Mouse (Mus musculus) megakaryocyte, embryonic 14.5 days (primary cell): ENCODE data around the gene Esr1. TPM values are rescaled to one million over a fixed set of nuclear protein-coding genes. Genes with fewer than 3 reads are reported as not detected.

Source experiments
- H3K27me3 ChIP-seq: replicated peaks from 2 replicates; pipeline ENCODE3; 2012; ENCODE audit warnings: inconsistent platforms
- H3K36me3 ChIP-seq: replicated peaks from 2 replicates; pipeline ENCODE3; 2012; ENCODE audit warnings: low read length, inconsistent platforms, mixed read lengths
- H3K4me1 ChIP-seq: 2 replicates; pipeline ENCODE4 v1.6.1; 2012; ENCODE audit warnings: inconsistent platforms
- H3K4me3 ChIP-seq: replicated peaks from 2 replicates; pipeline ENCODE3; 2012; ENCODE audit warnings: moderate library complexity, mild to moderate bottlenecking, inconsistent platforms
- H3K9me3 ChIP-seq: 2 replicates; pipeline ENCODE4 v1.6.1; 2012; ENCODE audit warnings: inconsistent platforms
- FLI1 ChIP-seq: IDR thresholded peaks from 2 replicates; pipeline ENCODE4 v1.6.1; 2012; ENCODE audit warnings: low read length, inconsistent platforms, mixed read lengths
- GATA1 ChIP-seq: IDR thresholded peaks from 3 replicates; pipeline ENCODE4 v1.6.1; 2012; ENCODE audit warnings: mixed read lengths, low read length, inconsistent platforms, borderline replicate concordance
- polyA plus RNA-seq: library from polyadenylated mRNA; stranded (reverse); fragments of >175 nt; gene quantifications from 2 replicates; pipeline ENCODE4 v1.2.3, GENCODE M21; 2012; ENCODE audit warnings: low replicate concordance; ENCODE audit not compliant: insufficient read depth

The Esr1 gene
- polyA plus RNA-seq, 1 experiment, result 0.18 TPM

GRCm38 (mm10) chr10:4885961-4886360 lies 274.6 kb downstream of the Esr1 start:
- Histone ChIP-seq H3K36me3 (no peaks in the 10 kb centered on the region), H3K9me3 (no peaks in the 10 kb centered on the region), H3K27me3 (peaks cover 2% of the 10 kb centered on the region), H3K4me3 (no peak overlapping the region), H3K4me1 (no peaks in the 10 kb centered on the region)
- TF ChIP-seq GATA1 (no peak), FLI1 (no peak)

DNA sequence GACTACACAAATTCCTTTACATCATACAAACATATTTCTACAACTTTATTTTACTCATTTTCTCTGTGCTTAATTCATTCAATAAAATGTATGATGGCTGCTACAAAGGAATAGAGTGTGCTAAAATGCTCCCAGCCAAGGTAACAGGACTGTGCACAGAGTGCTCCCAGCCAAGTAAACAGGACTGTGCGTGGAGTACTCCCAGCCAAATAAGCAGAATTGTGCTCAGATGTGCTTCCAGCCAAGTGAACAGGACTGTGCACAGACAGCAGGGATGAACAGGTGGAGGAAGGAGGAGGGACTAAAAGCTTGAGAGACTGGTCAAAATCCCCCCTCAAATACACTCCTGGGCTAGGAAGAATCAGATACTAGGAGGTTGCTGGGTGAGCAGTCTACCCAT lies 282.1 kb downstream of the Esr1 start:
- Histone ChIP-seq H3K9me3 (no peaks in the 10 kb centered on the region), H3K36me3 (no peaks in the 10 kb centered on the region), H3K4me1 (no peaks in the 10 kb centered on the region), H3K4me3 (no peak overlapping the region), H3K27me3 (no peaks in the 10 kb centered on the region)
- no peak for TF ChIP-seq GATA1
- TF ChIP-seq FLI1, result no peak

DNA sequence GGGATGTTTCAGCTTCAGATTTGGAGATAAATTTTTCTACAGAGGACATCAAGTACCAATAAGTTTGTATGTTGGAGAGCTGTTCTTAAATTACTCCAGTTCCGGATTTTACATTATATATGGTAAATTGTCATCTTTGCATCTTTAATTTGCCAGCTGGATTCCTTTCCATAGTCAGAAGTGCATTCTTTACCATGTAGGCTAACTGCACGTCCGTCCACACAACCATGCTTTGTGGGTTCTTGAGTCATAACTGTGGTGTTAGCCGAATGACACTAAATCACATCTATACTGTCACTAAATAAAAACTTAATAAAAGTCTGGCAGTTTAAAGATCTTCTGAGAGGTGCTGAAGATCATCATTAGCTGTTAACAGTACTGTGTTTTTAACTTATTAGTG lies 286.4 kb downstream of the Esr1 start:
- Histone ChIP-seq H3K9me3 (no peaks in the 10 kb centered on the region), H3K4me3 (no peak overlapping the region), H3K27me3 (no peaks in the 10 kb centered on the region), H3K4me1 (peaks cover 8% of the 10 kb centered on the region), H3K36me3 (no peaks in the 10 kb centered on the region)
- no peak for TF ChIP-seq GATA1
- TF ChIP-seq FLI1, result no peak

- no peak for TF ChIP-seq FLI1
- TF ChIP-seq GATA1, result no peak
- Histone ChIP-seq H3K4me1 (peaks cover 8% of the 10 kb centered on the region), H3K9me3 (no peaks in the 10 kb centered on the region)
Observed at GRCm38 (mm10) chr10:4900324-4900723, 288.9 kb downstream of the Esr1 start.

GRCm38 (mm10) chr10:4909271-4909670 lies 297.9 kb downstream of the Esr1 start:
- Histone ChIP-seq H3K9me3 (no peaks in the 10 kb centered on the region; the same call in 1 of the 2 replicates), H3K4me1 (peaks cover 5% of the 10 kb centered on the region), H3K27me3 (no peaks in the 10 kb centered on the region), H3K4me3 (no peak overlapping the region), H3K36me3 (no peaks in the 10 kb centered on the region)
- TF ChIP-seq GATA1, result no peak
- TF ChIP-seq FLI1, result no peak

More at GRCm38 (mm10) chr10:4900324-4900723, 288.9 kb downstream of the Esr1 start:
- no peaks in the 10 kb centered on the region for H3K36me3 ChIP-seq
- H3K27me3 ChIP-seq, result no peaks in the 10 kb centered on the region
- peak overlapping the region; percentile 79 for H3K4me3 ChIP-seq

GRCm38 (mm10) chr10:4910451-4910850 lies 299.1 kb downstream of the Esr1 start:
- no peaks in the 10 kb centered on the region; the same call in 1 of the 2 replicates for H3K9me3 ChIP-seq
- H3K4me3 ChIP-seq, result no peak overlapping the region
- H3K36me3 ChIP-seq, result no peaks in the 10 kb centered on the region
- peaks cover 5% of the 10 kb centered on the region for H3K4me1 ChIP-seq
- no peaks in the 10 kb centered on the region for H3K27me3 ChIP-seq
- TF ChIP-seq GATA1 (no peak), FLI1 (no peak)

- TF ChIP-seq FLI1 (no peak), GATA1 (no peak)
- Histone ChIP-seq H3K36me3 (no peaks in the 10 kb centered on the region), H3K9me3 (peaks cover 5% of the 10 kb centered on the region; the same call in 1 of the 2 replicates), H3K4me3 (no peak overlapping the region), H3K4me1 (peaks cover 3% of the 10 kb centered on the region; the same call in 1 of the 2 replicates), H3K27me3 (no peaks in the 10 kb centered on the region)
Observed at GRCm38 (mm10) chr10:4919046-4919445, 307.7 kb downstream of the Esr1 start.

DNA sequence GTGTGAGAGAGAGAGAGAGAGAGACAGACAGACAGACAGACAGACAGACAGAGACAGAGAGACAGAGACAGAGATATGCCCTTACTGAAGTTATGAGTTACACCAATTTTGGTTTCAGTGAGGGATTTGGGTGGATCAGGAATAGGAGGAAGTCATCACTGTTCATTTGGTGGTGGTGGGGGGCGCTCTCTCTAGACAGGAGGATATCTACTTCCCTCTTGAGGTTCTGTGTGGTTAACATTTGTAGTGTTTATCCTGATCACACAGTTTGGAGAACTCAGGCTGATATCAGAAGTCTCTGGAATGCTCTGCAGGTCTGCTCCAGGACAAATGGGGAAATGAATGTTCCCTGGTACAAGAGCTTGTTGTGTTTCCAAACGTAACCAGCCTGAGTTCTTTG lies 312.2 kb downstream of the Esr1 start:
- Histone ChIP-seq H3K36me3 (no peaks in the 10 kb centered on the region), H3K4me3 (no peak overlapping the region), H3K4me1 (peaks cover 3% of the 10 kb centered on the region; the same call in 1 of the 2 replicates), H3K9me3 (peaks cover 3% of the 10 kb centered on the region; the same call in 1 of the 2 replicates), H3K27me3 (no peaks in the 10 kb centered on the region)
- no peak for TF ChIP-seq FLI1
- TF ChIP-seq GATA1, result no peak

DNA sequence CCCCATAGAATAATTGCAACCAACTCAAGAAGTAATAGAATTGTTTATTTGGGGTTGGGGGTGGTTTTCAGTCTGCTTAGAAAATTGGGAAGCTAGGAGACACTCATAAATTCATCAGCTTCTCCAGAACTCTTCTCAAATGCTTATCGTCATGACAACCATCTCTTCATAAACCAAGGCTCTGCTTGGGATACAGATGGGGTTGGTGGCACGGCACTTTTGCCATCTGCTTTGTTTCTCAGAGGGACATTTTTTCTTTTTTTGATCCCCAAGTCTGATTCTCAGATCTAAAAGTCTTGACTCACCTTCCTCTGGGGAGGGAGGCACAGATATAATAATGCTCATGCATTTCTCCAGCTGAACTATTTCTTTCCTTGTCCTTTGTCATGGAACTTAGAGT lies 313.0 kb downstream of the Esr1 start:
- Histone ChIP-seq H3K4me3 (no peak overlapping the region), H3K36me3 (no peaks in the 10 kb centered on the region), H3K4me1 (peaks cover 3% of the 10 kb centered on the region; the same call in 1 of the 2 replicates), H3K9me3 (no peaks in the 10 kb centered on the region), H3K27me3 (no peaks in the 10 kb centered on the region)
- TF ChIP-seq GATA1 (no peak), FLI1 (no peak)

- no peaks in the 10 kb centered on the region for H3K36me3 ChIP-seq
- H3K4me3 ChIP-seq, result no peak overlapping the region
- H3K27me3 ChIP-seq, result no peaks in the 10 kb centered on the region
- no peak for TF ChIP-seq GATA1
- no peak for TF ChIP-seq FLI1
- H3K4me1 ChIP-seq, result no peaks in the 10 kb centered on the region
- no peaks in the 10 kb centered on the region for H3K9me3 ChIP-seq
Observed at GRCm38 (mm10) chr10:4943148-4943547, 331.8 kb downstream of the Esr1 start.

DNA sequence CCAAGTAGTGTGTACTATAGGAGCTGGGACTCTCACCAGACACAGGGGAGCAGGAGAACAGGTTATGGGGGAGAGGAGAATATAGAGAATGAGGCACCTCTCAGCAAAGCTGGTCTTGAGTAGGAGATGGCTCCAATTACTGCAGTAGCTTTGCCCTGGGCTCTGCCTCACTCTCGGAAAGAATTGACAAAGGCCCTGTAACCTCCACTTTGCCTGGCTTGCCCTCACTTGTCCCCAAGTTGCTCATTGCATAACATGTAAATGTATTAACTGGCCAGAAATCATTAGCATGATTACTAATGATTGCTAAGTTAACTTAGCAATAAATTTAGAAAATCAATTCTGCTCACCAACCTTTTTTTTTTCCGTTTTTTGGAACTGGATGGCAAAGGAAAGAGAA lies 333.3 kb downstream of the Esr1 start:
- no peak for TF ChIP-seq FLI1
- TF ChIP-seq GATA1, result no peak
- Histone ChIP-seq H3K36me3 (no peaks in the 10 kb centered on the region), H3K27me3 (no peaks in the 10 kb centered on the region), H3K9me3 (no peaks in the 10 kb centered on the region), H3K4me3 (no peak overlapping the region), H3K4me1 (no peaks in the 10 kb centered on the region)
